Mouse (Mus musculus) midbrain, postnatal 0 days (tissue): ENCODE data around the gene Lzts2. TPM values are rescaled to one million over a fixed set of nuclear protein-coding genes. Genes with fewer than 3 reads are reported as not detected.

ENCODE experiments used
- ATAC-seq: fragments of 200-750 bp; cut with Nextera tagmentation; 2 replicates; pipeline ENCODE4 v1.8.0; 2017; ENCODE audit warnings: moderate number of reproducible peaks, mild to moderate bottlenecking, moderate TSS enrichment, moderate library complexity; ENCODE audit not compliant: low FRiP score
- DNase-seq: peaks from one replicate; pipeline ENCODE4 v3.0.0-alpha.2; 2015; ENCODE audit warnings: low spot score
- H3K27ac ChIP-seq: fragments of 300-500 bp; sonication (generic); 2 replicates; pipeline ENCODE4 v1.5.1; 2014; ENCODE audit warnings: low read depth, mild to moderate bottlenecking, low read length, mixed read lengths
- H3K27me3 ChIP-seq: fragments of 300-500 bp; sonication (generic); 2 replicates; pipeline ENCODE4 v1.6.1; 2014; ENCODE audit warnings: low read length, control low read depth, mixed read lengths; ENCODE audit not compliant: insufficient read depth
- H3K36me3 ChIP-seq: fragments of 300-500 bp; sonication (generic); 2 replicates; pipeline ENCODE4 v1.6.1; 2014; ENCODE audit warnings: low read length, control low read depth, mixed read lengths; ENCODE audit not compliant: insufficient read depth
- H3K4me1 ChIP-seq: fragments of 300-500 bp; sonication (generic); 2 replicates; pipeline ENCODE4 v1.6.1; 2014; ENCODE audit warnings: mild to moderate bottlenecking, control low read depth, antibody characterized with exemption, low read length, mixed read lengths; ENCODE audit not compliant: insufficient read depth
- H3K4me2 ChIP-seq: fragments of 300-500 bp; sonication (generic); 2 replicates; pipeline ENCODE4 v1.6.1; 2014; ENCODE audit warnings: low read depth, mild to moderate bottlenecking, low read length, mixed read lengths; ENCODE audit not compliant: poor library complexity, severe bottlenecking
- H3K4me3 ChIP-seq: fragments of 300-500 bp; sonication (generic); 2 replicates; pipeline ENCODE4 v1.5.1; 2014; ENCODE audit warnings: low read depth, mild to moderate bottlenecking, low read length, moderate library complexity
- H3K9ac ChIP-seq: fragments of 300-500 bp; sonication (generic); replicated peaks from 2 replicates; pipeline ENCODE4 v1.6.1; 2014; ENCODE audit warnings: mild to moderate bottlenecking, low read length, moderate library complexity, mixed read lengths; ENCODE audit not compliant: poor library complexity, severe bottlenecking
- H3K9me3 ChIP-seq: fragments of 300-500 bp; sonication (generic); 2 replicates; pipeline ENCODE4 v1.6.1; 2016; ENCODE audit warnings: low read length, control low read depth
- CTCF ChIP-seq: IDR thresholded peaks from 2 replicates; pipeline ENCODE4 v1.5.1; 2016; ENCODE audit warnings: antibody characterized with exemption, mild to moderate bottlenecking
- WGBS: fragments of 180-500 bp; shearing (Covaris S2); extraction: QIAGEN DNeasy Blood & Tissue Kit; methylation state at CpG from one replicate; pipeline ENCODE4 v1.1.7; 2014; 5-methylcytosine and 5-hydroxymethylcytosine counted together
- polyA plus RNA-seq: library from polyadenylated mRNA; unstranded; fragments of >200 nt; fragmentation: Nextera tagmentation; extraction: Ambion mirVana; gene quantifications from 2 replicates; pipeline ENCODE4 v1.2.1, GENCODE M21; 2015
- total RNA-seq: library from RNA; depleted of rRNA; stranded (reverse); fragments of >200 nt; gene quantifications from 2 replicates; pipeline ENCODE4 v1.2.3, GENCODE M21; 2014

Gene Lzts2
- total and polyA plus RNA-seq, 2 experiments from 2014 or later, result 12.9 to 40.4 TPM

- DNase-seq, result peak; percentile 95
- under 1% methylated on average over 75 of the region's 82 CpGs for WGBS
- peak within 1 kb of the TSS; percentile 75 for H3K9ac ChIP-seq
- H3K36me3 ChIP-seq, result peaks cover 37% of the 10 kb centered on the region
- H3K4me3 ChIP-seq, result peak within 1 kb of the TSS; percentile 68
- H3K27ac ChIP-seq, result peak within 1 kb of the TSS; percentile 63
- peaks cover 11% of the 10 kb centered on the region; the same call in 1 of the 2 replicates for H3K4me1 ChIP-seq
- H3K27me3 ChIP-seq, result no peaks in the 10 kb centered on the region
- TF ChIP-seq CTCF, result no peak
- no peaks in the 10 kb centered on the region for H3K9me3 ChIP-seq
- peak within 1 kb of the TSS; percentile 89 for H3K4me2 ChIP-seq
- ATAC-seq, result peak; percentile 92
These were observed 8.1 kb upstream of the Lzts2 start, which contains the start of gene Mrpl43 for GRCm38 (mm10) chr19:45005957-45006712. Mrpl43 (minus strand) TSS chr19:45006442.

GRCm38 (mm10) chr19:45007021-45007420 is 7.2 kb upstream of the Lzts2 start:
- H3K4me1 ChIP-seq, result peaks cover 11% of the 10 kb centered on the region; the same call in 1 of the 2 replicates
- ATAC-seq (no peak), DNase-seq (no peak)
- no peak for TF ChIP-seq CTCF
- H3K36me3 ChIP-seq, result peaks cover 29% of the 10 kb centered on the region
- peak overlapping the region; percentile 75 for H3K9ac ChIP-seq
- H3K27me3 ChIP-seq, result no peaks in the 10 kb centered on the region
- no peaks in the 10 kb centered on the region for H3K9me3 ChIP-seq
- 47% methylated on average over 17 of the region's 17 CpGs for WGBS
- peak overlapping the region; percentile 89 for H3K4me2 ChIP-seq
- peak overlapping the region; percentile 63 for H3K27ac ChIP-seq
- H3K4me3 ChIP-seq, result peak overlapping the region; percentile 68

GRCm38 (mm10) chr19:45007425-45008191 is 6.6 kb upstream of the Lzts2 start:
- TF ChIP-seq CTCF, result no peak
- H3K4me1 ChIP-seq, result peaks cover 11% of the 10 kb centered on the region; the same call in 1 of the 2 replicates
- H3K27ac ChIP-seq, result no peak overlapping the region
- H3K4me3 ChIP-seq, result peak overlapping the region; percentile 68; the same call in 1 of the 2 replicates
- H3K27me3 ChIP-seq, result no peaks in the 10 kb centered on the region
- no peak for DNase-seq
- WGBS, result 93% methylated on average over 20 of the region's 20 CpGs
- H3K36me3 ChIP-seq, result peaks cover 25% of the 10 kb centered on the region
- no peak for ATAC-seq
- H3K9ac ChIP-seq, result peak overlapping the region; percentile 75
- H3K4me2 ChIP-seq, result peak overlapping the region; percentile 89
- H3K9me3 ChIP-seq, result no peaks in the 10 kb centered on the region

- no peak for TF ChIP-seq CTCF
- Histone ChIP-seq H3K4me3 (no peak overlapping the region), H3K4me2 (no peak overlapping the region), H3K27ac (no peak overlapping the region), H3K4me1 (peaks cover 17% of the 10 kb centered on the region), H3K27me3 (no peaks in the 10 kb centered on the region), H3K36me3 (peaks cover 14% of the 10 kb centered on the region), H3K9ac (no peak overlapping the region), H3K9me3 (no peaks in the 10 kb centered on the region)
- ATAC-seq, result no peak
- 92% methylated on average over 4 of the region's 4 CpGs for WGBS
- DNase-seq, result no peak
These were observed 3.6 kb upstream of the Lzts2 start for GRCm38 (mm10) chr19:45010646-45011045.

DNA sequence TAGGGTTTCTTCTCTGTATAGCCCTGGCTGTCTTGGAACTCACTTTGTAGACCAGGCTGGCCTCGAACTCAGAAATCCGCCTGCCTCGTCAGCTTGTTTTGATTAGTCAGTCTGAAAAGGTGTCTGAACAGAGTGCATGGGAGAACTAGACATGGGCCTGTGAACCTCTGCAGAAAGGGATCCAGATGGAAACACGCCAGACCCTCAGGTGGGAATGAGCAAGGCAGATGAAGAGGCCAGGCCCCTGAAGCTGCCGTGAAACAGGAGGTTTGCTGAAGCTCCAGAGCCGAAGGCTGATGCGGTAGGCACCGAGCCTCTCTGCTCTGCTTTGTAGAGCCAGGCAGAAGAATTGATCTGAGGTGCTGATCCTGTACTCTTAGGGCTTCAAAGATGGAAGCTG is 2.0 kb upstream of the Lzts2 start:
- DNase-seq (no peak), ATAC-seq (no peak)
- peak overlapping the region; percentile 57 for H3K27ac ChIP-seq
- WGBS, result 79% methylated on average over 8 of the region's 8 CpGs
- H3K36me3 ChIP-seq, result peaks cover 14% of the 10 kb centered on the region
- H3K4me2 ChIP-seq, result no peak overlapping the region
- no peaks in the 10 kb centered on the region for H3K27me3 ChIP-seq
- no peak overlapping the region for H3K4me3 ChIP-seq
- H3K9me3 ChIP-seq, result no peaks in the 10 kb centered on the region
- no peak overlapping the region for H3K9ac ChIP-seq
- peaks cover 19% of the 10 kb centered on the region for H3K4me1 ChIP-seq
- TF ChIP-seq CTCF, result no peak
